Comparison of ENCODE assay signal across 8 mouse cellular contexts in the genomic region with DNA sequence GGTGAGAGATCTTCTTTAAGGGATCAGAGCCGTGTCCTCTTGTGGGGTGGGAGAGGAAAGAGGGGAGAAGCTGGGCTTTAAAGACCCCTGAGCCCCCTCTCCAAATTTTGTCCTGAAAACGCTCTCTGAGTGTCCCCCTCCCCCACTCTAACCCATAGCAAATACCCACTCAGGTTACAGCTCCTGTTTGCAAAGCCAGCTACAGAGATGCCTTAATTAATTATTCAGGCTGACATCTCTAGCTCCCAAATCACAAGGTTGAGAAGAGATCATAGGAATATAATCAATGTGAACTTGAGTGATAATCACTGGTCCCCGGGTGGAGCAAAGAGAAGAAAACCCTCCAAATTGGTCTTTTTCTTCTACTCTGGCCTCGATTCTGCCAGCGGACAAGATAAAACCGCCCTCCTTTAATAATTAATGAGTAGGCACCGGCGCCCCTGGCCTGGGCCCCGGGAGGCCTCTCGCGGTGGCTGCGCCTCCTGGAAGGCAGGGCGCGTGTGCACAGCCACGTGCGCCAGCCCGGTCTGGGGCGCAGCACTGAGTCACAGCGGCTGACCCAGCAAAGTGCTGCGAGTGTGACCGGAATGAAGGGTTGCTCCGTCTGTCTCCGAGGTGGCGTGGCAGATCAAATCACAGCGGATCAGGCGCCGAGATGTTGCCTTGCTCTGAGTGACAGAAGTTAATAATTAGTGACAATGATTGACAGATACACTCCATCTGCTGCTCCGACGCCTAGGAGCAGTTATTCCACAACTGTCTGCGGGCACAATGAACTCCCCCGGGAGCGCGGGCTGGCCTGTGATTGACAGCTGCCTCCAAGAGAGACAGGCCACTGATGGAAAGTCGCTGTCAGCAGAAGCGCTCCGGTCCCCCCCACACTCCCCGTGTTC.
DNase-seq lines count a peak whose midpoint lies in the region; ATAC-seq and TF ChIP-seq lines count a peak whose summit lies in the region.

No protein-coding gene starts in this region.

- H3K4me1 ChIP-seq in testis, adult 2 months (ENCODE audit: control insufficient read depth, insufficient read depth, low read length): peaks cover 9% of the 10 kb centered on the region
- peaks cover 14% of the 10 kb centered on the region for H3K4me1 ChIP-seq in embryonic facial prominence, embryonic 12.5 days
- H3K4me1 ChIP-seq in hindbrain, embryonic 11.5 days (replicated peaks; ENCODE audit: control insufficient read depth, insufficient read depth, low read length): 0 out of 2 replicates have a peak, but pooled peaks cover 7% of the 10 kb centered on the region
- H3K4me1 ChIP-seq in midbrain, embryonic 15.5 days: peaks cover 23% of the 10 kb centered on the region
- H3K4me1 ChIP-seq in thymus, adult 2 months (replicated peaks; ENCODE audit: control insufficient read depth, insufficient read depth, low read length): no peaks in the 10 kb centered on the region

- peak; percentile 57; the same call in 1 of the 2 replicates for ATAC-seq in embryonic facial prominence, embryonic 12.5 days (ENCODE audit: insufficient number of reproducible peaks, insufficient read depth, low FRiP score, low TSS enrichment)
- peak; percentile 91 for ATAC-seq in hindbrain, embryonic 11.5 days (ENCODE audit: low FRiP score)
- ATAC-seq in midbrain, embryonic 15.5 days (replicated peaks): peak; percentile 90

- WGBS in embryonic facial prominence, embryonic 12.5 days: 1% methylated on average over 37 of the region's 37 CpGs
- 2% methylated on average over 37 of the region's 37 CpGs for WGBS in hindbrain, embryonic 11.5 days
- WGBS in midbrain, embryonic 15.5 days: 2% methylated on average over 37 of the region's 37 CpGs
- 7% methylated on average over 37 of the region's 37 CpGs for WGBS in thymus, adult 2 months

- TF ChIP-seq CTCF in testis, adult 2 months (IDR thresholded peaks at IDR 0.05; ENCODE audit: control insufficient read depth, insufficient read depth, insufficient replicate concordance, low read depth, low read length): no peak
- no peak for TF ChIP-seq CTCF in thymus, adult 2 months (IDR thresholded peaks at IDR 0.05; ENCODE audit: borderline replicate concordance, control insufficient read depth, extremely low read depth, insufficient read depth, low read length, poor library complexity)

- peak overlapping the region; percentile 13 for H3K4me3 ChIP-seq in testis, adult 2 months (ENCODE audit: control insufficient read depth, low read depth, low read length)
- peak overlapping the region; percentile 33 for H3K4me3 ChIP-seq in embryonic facial prominence, embryonic 12.5 days
- H3K4me3 ChIP-seq in hindbrain, embryonic 11.5 days (ENCODE audit: low read depth, low read length): peak overlapping the region; percentile 15
- peak overlapping the region; percentile 32 for H3K4me3 ChIP-seq in midbrain, embryonic 15.5 days
- H3K4me3 ChIP-seq in thymus, adult 2 months (ENCODE audit: control insufficient read depth, insufficient read depth, low read length): no peak overlapping the region

- H3K27ac ChIP-seq in testis, adult 2 months (ENCODE audit: control insufficient read depth, insufficient read depth, low read depth, low read length): no peak overlapping the region
- no peak overlapping the region for H3K27ac ChIP-seq in embryonic facial prominence, embryonic 12.5 days
- peak overlapping the region; percentile 67 for H3K27ac ChIP-seq in hindbrain, embryonic 11.5 days (ENCODE audit: low read depth, low read length)
- H3K27ac ChIP-seq in midbrain, embryonic 15.5 days: peak overlapping the region; percentile 73
- H3K27ac ChIP-seq in thymus, adult 2 months (ENCODE audit: control insufficient read depth, insufficient read depth, low read length): no peak overlapping the region

- no peak for DNase-seq in testis, postnatal 10 days (ENCODE audit: low spot score)
- peak; percentile 74 for DNase-seq in hindbrain, embryonic 11.5 days (ENCODE audit: low spot score)
- peak; percentile 14 for DNase-seq in layer of hippocampus, adult 9-11 months
- peak; percentile 26 for DNase-seq in urinary bladder, postnatal 25 days (ENCODE audit: low spot score)
- no peak for DNase-seq in thymus, adult 2 months

- H3K9ac ChIP-seq in embryonic facial prominence, embryonic 12.5 days: no peak overlapping the region
- H3K9ac ChIP-seq in hindbrain, embryonic 11.5 days (ENCODE audit: low read depth, low read length): peak overlapping the region; percentile 0; the same call in 1 of the 2 replicates
- no peak overlapping the region; the same call in 1 of the 2 replicates for H3K9ac ChIP-seq in midbrain, embryonic 15.5 days

- H3K27me3 ChIP-seq in testis, adult 2 months (ENCODE audit: control insufficient read depth, insufficient read depth, low read length): no peaks in the 10 kb centered on the region
- peaks cover 37% of the 10 kb centered on the region for H3K27me3 ChIP-seq in embryonic facial prominence, embryonic 12.5 days
- H3K27me3 ChIP-seq in hindbrain, embryonic 11.5 days (ENCODE audit: control insufficient read depth, insufficient read depth, low read length): 0 out of 2 replicates have a peak, but pooled peaks cover 2% of the 10 kb centered on the region
- no peaks in the 10 kb centered on the region for H3K27me3 ChIP-seq in midbrain, embryonic 15.5 days (replicated peaks)
- peaks cover 4% of the 10 kb centered on the region; the same call in 1 of the 2 replicates for H3K27me3 ChIP-seq in thymus, adult 2 months (ENCODE audit: control insufficient read depth, insufficient read depth, low read length)

- H3K4me2 ChIP-seq in embryonic facial prominence, embryonic 12.5 days (replicated peaks): peak overlapping the region; percentile 79
- peak overlapping the region; percentile 43 for H3K4me2 ChIP-seq in hindbrain, embryonic 11.5 days (replicated peaks; ENCODE audit: low read depth, low read length)
- H3K4me2 ChIP-seq in midbrain, embryonic 15.5 days: peak overlapping the region; percentile 72

- H3K36me3 ChIP-seq in testis, adult 2 months (ENCODE audit: control insufficient read depth, insufficient read depth, low read length): no peaks in the 10 kb centered on the region
- H3K36me3 ChIP-seq in embryonic facial prominence, embryonic 12.5 days: no peaks in the 10 kb centered on the region
- no peaks in the 10 kb centered on the region for H3K36me3 ChIP-seq in hindbrain, embryonic 11.5 days (ENCODE audit: control insufficient read depth, insufficient read depth, low read length)
- H3K36me3 ChIP-seq in midbrain, embryonic 15.5 days (replicated peaks): no peaks in the 10 kb centered on the region
- H3K36me3 ChIP-seq in thymus, adult 2 months (ENCODE audit: control insufficient read depth, insufficient read depth, low read length): no peaks in the 10 kb centered on the region

- no peak for TF ChIP-seq POLR2A in testis, adult 2 months (IDR thresholded peaks at IDR 0.05; ENCODE audit: control insufficient read depth, low read depth, low read length)
- no peak for TF ChIP-seq POLR2A in thymus, adult 2 months (IDR thresholded peaks at IDR 0.05; ENCODE audit: control insufficient read depth, extremely low read depth, insufficient read depth, low read length, poor library complexity)

- no peaks in the 10 kb centered on the region for H3K9me3 ChIP-seq in embryonic facial prominence, embryonic 12.5 days
- H3K9me3 ChIP-seq in hindbrain, embryonic 11.5 days (ENCODE audit: control insufficient read depth, low read length): no peaks in the 10 kb centered on the region
- H3K9me3 ChIP-seq in midbrain, embryonic 15.5 days: no peaks in the 10 kb centered on the region

Comparison
In these comparisons a context has a peak if more than half of its experiments do, and no peak if none do; other contexts are left out.
1. H3K27ac ChIP-seq: peak in hindbrain, embryonic 11.5 days (single experiment) and midbrain, embryonic 15.5 days (single experiment); none in testis, adult 2 months (single experiment), embryonic facial prominence, embryonic 12.5 days (single experiment) and thymus, adult 2 months (single experiment).
2. DNase-seq: peak in hindbrain, embryonic 11.5 days (single experiment), layer of hippocampus, adult 9-11 months (single experiment) and urinary bladder, postnatal 25 days (single experiment); none in testis, postnatal 10 days (single experiment) and thymus, adult 2 months (single experiment).
3. Peak in every context shown above with its lines, with median percentiles within 50 percentile points of each other: ATAC-seq and H3K4me2 ChIP-seq.